Mouse (Mus musculus): Measurements from ENCODE around the gene Nav3. TPM values are rescaled to one million over a fixed set of nuclear protein-coding genes. Genes with fewer than 3 reads are reported as not detected.

Nav3 gene
- polyA plus RNA-seq, 1 experiment from 2014 or later: 3.3 TPM

- no peak overlapping the region for H3K9ac ChIP-seq (replicated peaks; ENCODE audit: low read depth, low read length)
- H3K4me1 ChIP-seq (ENCODE audit: control insufficient read depth, insufficient read depth, low read length): peaks cover 3% of the 10 kb centered on the region; the same call in 1 of the 2 replicates
- no peak overlapping the region for H3K4me2 ChIP-seq (replicated peaks; ENCODE audit: low read depth, low read length)
- H3K27ac ChIP-seq (ENCODE audit: low read length): no peak overlapping the region
- 67% methylated on average over 5 of the region's 5 CpGs for WGBS
- H3K4me3 ChIP-seq (ENCODE audit: low read depth, low read length): no peak overlapping the region
- H3K9me3 ChIP-seq (ENCODE audit: control insufficient read depth, low read depth, low read length): no peaks in the 10 kb centered on the region
- no peak for ATAC-seq (ENCODE audit: insufficient number of reproducible peaks, insufficient read depth, low FRiP score, low read depth)
- H3K36me3 ChIP-seq (ENCODE audit: control insufficient read depth, insufficient read depth, low read length): no peaks in the 10 kb centered on the region
- 0 out of 2 replicates have a peak, but pooled peaks cover 3% of the 10 kb centered on the region for H3K27me3 ChIP-seq (ENCODE audit: control insufficient read depth, insufficient read depth, low read length)
Measured at GRCm38 (mm10) chr10:110453566-110453965, 2.4 kb downstream of the Nav3 start.

DNA sequence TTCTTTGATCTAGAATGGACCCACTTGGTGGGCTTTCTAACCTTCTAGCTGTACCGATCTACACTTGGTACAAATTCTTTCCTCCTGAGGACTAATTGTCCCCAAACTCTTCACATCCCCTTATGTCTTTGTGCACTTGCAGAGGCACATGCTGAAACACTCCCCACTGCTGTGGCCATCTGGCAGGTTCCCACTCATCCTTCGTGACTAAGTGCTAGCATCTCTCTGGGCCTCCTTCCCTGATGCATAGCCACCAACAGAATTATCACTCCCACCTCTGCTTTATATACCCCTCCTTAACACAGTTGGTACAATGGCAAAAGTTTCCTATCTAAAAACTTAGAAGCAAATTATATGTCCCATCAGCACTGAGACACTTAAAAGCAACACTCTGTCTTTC lies 15.6 kb downstream of the Nav3 start:
- H3K4me3 ChIP-seq (ENCODE audit: low read depth, low read length): no peak overlapping the region
- H3K9me3 ChIP-seq (ENCODE audit: control insufficient read depth, low read depth, low read length): no peaks in the 10 kb centered on the region
- H3K36me3 ChIP-seq (ENCODE audit: control insufficient read depth, insufficient read depth, low read length): no peaks in the 10 kb centered on the region
- 78% methylated on average over 2 of the region's 2 CpGs for WGBS
- H3K9ac ChIP-seq (replicated peaks; ENCODE audit: low read depth, low read length): no peak overlapping the region
- H3K4me1 ChIP-seq (ENCODE audit: control insufficient read depth, insufficient read depth, low read length): no peaks in the 10 kb centered on the region
- H3K27me3 ChIP-seq (ENCODE audit: control insufficient read depth, insufficient read depth, low read length): no peaks in the 10 kb centered on the region
- ATAC-seq (ENCODE audit: insufficient number of reproducible peaks, insufficient read depth, low FRiP score, low read depth): no peak
- no peak overlapping the region for H3K27ac ChIP-seq (ENCODE audit: low read length)
- no peak overlapping the region for H3K4me2 ChIP-seq (replicated peaks; ENCODE audit: low read depth, low read length)

GRCm38 (mm10) chr10:110431078-110431477 lies 24.9 kb downstream of the Nav3 start:
- no peak overlapping the region for H3K4me3 ChIP-seq (ENCODE audit: low read depth, low read length)
- ATAC-seq (ENCODE audit: insufficient number of reproducible peaks, insufficient read depth, low FRiP score, low read depth): no peak
- H3K27me3 ChIP-seq (ENCODE audit: control insufficient read depth, insufficient read depth, low read length): no peaks in the 10 kb centered on the region
- H3K4me1 ChIP-seq (ENCODE audit: control insufficient read depth, insufficient read depth, low read length): no peaks in the 10 kb centered on the region
- no peaks in the 10 kb centered on the region for H3K9me3 ChIP-seq (ENCODE audit: control insufficient read depth, low read depth, low read length)
- H3K9ac ChIP-seq (replicated peaks; ENCODE audit: low read depth, low read length): no peak overlapping the region
- WGBS: 87% methylated on average over 3 of the region's 3 CpGs
- no peak overlapping the region for H3K27ac ChIP-seq (ENCODE audit: low read length)
- H3K4me2 ChIP-seq (replicated peaks; ENCODE audit: low read depth, low read length): no peak overlapping the region
- no peaks in the 10 kb centered on the region for H3K36me3 ChIP-seq (ENCODE audit: control insufficient read depth, insufficient read depth, low read length)

- H3K4me3 ChIP-seq (ENCODE audit: low read depth, low read length): no peak overlapping the region
- no peak overlapping the region for H3K9ac ChIP-seq (replicated peaks; ENCODE audit: low read depth, low read length)
- H3K9me3 ChIP-seq (ENCODE audit: control insufficient read depth, low read depth, low read length): no peaks in the 10 kb centered on the region
- H3K4me2 ChIP-seq (replicated peaks; ENCODE audit: low read depth, low read length): no peak overlapping the region
- no peaks in the 10 kb centered on the region for H3K36me3 ChIP-seq (ENCODE audit: control insufficient read depth, insufficient read depth, low read length)
- H3K4me1 ChIP-seq (ENCODE audit: control insufficient read depth, insufficient read depth, low read length): no peaks in the 10 kb centered on the region
- H3K27ac ChIP-seq (ENCODE audit: low read length): no peak overlapping the region
- no peaks in the 10 kb centered on the region for H3K27me3 ChIP-seq (ENCODE audit: control insufficient read depth, insufficient read depth, low read length)
- 67% methylated on average over 6 of the region's 6 CpGs for WGBS
- ATAC-seq (ENCODE audit: insufficient number of reproducible peaks, insufficient read depth, low FRiP score, low read depth): no peak
Measured at GRCm38 (mm10) chr10:110429578-110429977, 26.4 kb downstream of the Nav3 start.

- ATAC-seq (ENCODE audit: insufficient number of reproducible peaks, insufficient read depth, low FRiP score, low read depth): no peak
- H3K27me3 ChIP-seq (ENCODE audit: control insufficient read depth, insufficient read depth, low read length): no peaks in the 10 kb centered on the region
- H3K9ac ChIP-seq (replicated peaks; ENCODE audit: low read depth, low read length): no peak overlapping the region
- WGBS: 75% methylated on average over 2 of the region's 2 CpGs
- no peak overlapping the region for H3K4me3 ChIP-seq (ENCODE audit: low read depth, low read length)
- H3K9me3 ChIP-seq (ENCODE audit: control insufficient read depth, low read depth, low read length): no peaks in the 10 kb centered on the region
- no peaks in the 10 kb centered on the region for H3K36me3 ChIP-seq (ENCODE audit: control insufficient read depth, insufficient read depth, low read length)
- no peak overlapping the region for H3K4me2 ChIP-seq (replicated peaks; ENCODE audit: low read depth, low read length)
- no peaks in the 10 kb centered on the region for H3K4me1 ChIP-seq (ENCODE audit: control insufficient read depth, insufficient read depth, low read length)
- no peak overlapping the region for H3K27ac ChIP-seq (ENCODE audit: low read length)
Measured at GRCm38 (mm10) chr10:110429052-110429451, 27.0 kb downstream of the Nav3 start.

DNA sequence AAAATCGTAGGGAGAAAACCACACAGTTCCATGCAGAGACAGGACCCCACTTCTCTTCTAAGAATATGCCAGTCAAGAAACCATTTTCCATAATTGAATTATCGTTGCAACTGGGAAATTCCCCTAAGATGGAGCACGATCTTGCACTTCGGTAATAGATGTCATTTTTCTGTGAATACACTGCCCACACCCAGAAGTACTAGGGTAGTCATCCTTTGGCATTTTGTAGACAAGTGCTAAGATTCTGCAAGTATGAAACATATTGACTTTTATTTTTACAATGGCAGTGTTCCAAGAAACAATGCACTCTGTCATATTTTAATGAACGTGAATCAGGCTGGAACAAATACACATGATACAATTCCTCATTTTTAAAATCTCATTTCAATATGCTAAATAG lies 34.5 kb downstream of the Nav3 start:
- Histone ChIP-seq H3K9me3 (ENCODE audit: control insufficient read depth, low read depth, low read length) (no peaks in the 10 kb centered on the region), H3K9ac (replicated peaks; ENCODE audit: low read depth, low read length) (no peak overlapping the region), H3K4me2 (replicated peaks; ENCODE audit: low read depth, low read length) (no peak overlapping the region), H3K4me3 (ENCODE audit: low read depth, low read length) (no peak overlapping the region), H3K4me1 (ENCODE audit: control insufficient read depth, insufficient read depth, low read length) (no peaks in the 10 kb centered on the region), H3K36me3 (ENCODE audit: control insufficient read depth, insufficient read depth, low read length) (no peaks in the 10 kb centered on the region), H3K27ac (ENCODE audit: low read length) (no peak overlapping the region), H3K27me3 (ENCODE audit: control insufficient read depth, insufficient read depth, low read length) (no peaks in the 10 kb centered on the region)
- no peak for ATAC-seq (ENCODE audit: insufficient number of reproducible peaks, insufficient read depth, low FRiP score, low read depth)
- WGBS: 85% methylated on average over 5 of the region's 5 CpGs

DNA sequence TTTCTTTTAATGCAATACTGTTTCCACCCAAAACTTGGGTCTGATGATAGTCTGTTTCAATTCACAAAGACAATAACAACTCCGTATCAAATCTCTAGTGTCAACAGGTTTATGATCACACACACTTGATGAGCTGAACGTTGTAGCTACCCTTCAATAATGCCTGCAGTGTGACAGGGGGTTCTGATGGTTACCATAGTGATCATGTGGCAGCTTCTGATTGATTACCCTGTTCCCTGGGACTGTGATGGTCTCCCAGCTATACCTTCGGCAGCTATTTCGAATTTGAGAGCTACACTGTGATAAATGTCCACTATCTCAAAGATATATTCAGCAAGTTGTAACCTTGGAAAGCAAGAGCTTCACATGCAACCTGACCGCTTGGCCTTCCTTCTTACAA lies 39.0 kb downstream of the Nav3 start:
- H3K4me1 ChIP-seq (ENCODE audit: control insufficient read depth, insufficient read depth, low read length): no peaks in the 10 kb centered on the region
- no peak overlapping the region for H3K9ac ChIP-seq (replicated peaks; ENCODE audit: low read depth, low read length)
- ATAC-seq (ENCODE audit: insufficient number of reproducible peaks, insufficient read depth, low FRiP score, low read depth): no peak
- H3K9me3 ChIP-seq (ENCODE audit: control insufficient read depth, low read depth, low read length): no peaks in the 10 kb centered on the region
- H3K27ac ChIP-seq (ENCODE audit: low read length): no peak overlapping the region
- H3K27me3 ChIP-seq (ENCODE audit: control insufficient read depth, insufficient read depth, low read length): no peaks in the 10 kb centered on the region
- no peak overlapping the region for H3K4me2 ChIP-seq (replicated peaks; ENCODE audit: low read depth, low read length)
- 58% methylated on average over 5 of the region's 5 CpGs for WGBS
- H3K4me3 ChIP-seq (ENCODE audit: low read depth, low read length): no peak overlapping the region
- H3K36me3 ChIP-seq (ENCODE audit: control insufficient read depth, insufficient read depth, low read length): no peaks in the 10 kb centered on the region

GRCm38 (mm10) chr10:110415624-110416023 lies 40.4 kb downstream of the Nav3 start:
- Histone ChIP-seq H3K9me3 (ENCODE audit: control insufficient read depth, low read depth, low read length) (no peaks in the 10 kb centered on the region), H3K27ac (ENCODE audit: low read length) (no peak overlapping the region), H3K36me3 (ENCODE audit: control insufficient read depth, insufficient read depth, low read length) (no peaks in the 10 kb centered on the region), H3K4me1 (ENCODE audit: control insufficient read depth, insufficient read depth, low read length) (no peaks in the 10 kb centered on the region), H3K9ac (replicated peaks; ENCODE audit: low read depth, low read length) (no peak overlapping the region), H3K4me2 (replicated peaks; ENCODE audit: low read depth, low read length) (no peak overlapping the region), H3K4me3 (ENCODE audit: low read depth, low read length) (no peak overlapping the region), H3K27me3 (ENCODE audit: control insufficient read depth, insufficient read depth, low read length) (no peaks in the 10 kb centered on the region)
- no peak for ATAC-seq (ENCODE audit: insufficient number of reproducible peaks, insufficient read depth, low FRiP score, low read depth)
- 51% methylated on average over 3 of the region's 3 CpGs for WGBS

DNA sequence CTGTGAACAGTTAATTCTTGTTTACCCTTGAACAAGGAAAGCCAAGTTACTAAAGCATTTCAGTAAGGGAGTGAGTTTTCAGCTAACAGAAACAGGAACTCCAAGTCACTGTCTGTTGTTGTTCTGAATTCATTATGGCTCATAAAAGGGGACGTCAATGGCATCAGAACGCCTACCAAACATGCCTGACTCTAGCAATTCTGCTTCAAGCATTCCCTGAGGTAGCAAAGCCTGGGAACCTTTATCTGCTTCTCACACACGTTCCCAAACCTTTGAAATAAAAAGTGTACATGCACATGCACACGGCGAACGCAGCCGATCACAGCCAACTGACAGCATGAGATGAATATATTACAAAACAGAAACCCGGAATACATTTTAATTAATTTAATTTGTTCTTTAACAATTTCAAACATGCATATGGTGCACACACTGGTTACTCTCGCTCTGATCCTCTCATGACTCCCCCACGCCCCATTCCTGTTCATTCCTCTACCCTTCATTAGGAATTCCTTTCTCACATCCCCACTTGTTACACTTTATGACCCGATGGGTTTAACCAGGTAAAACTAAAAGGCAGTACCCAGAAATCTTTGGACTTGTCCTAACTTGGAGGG lies 42.6 kb downstream of the Nav3 start:
- Histone ChIP-seq H3K9me3 (ENCODE audit: control insufficient read depth, low read depth, low read length) (no peaks in the 10 kb centered on the region), H3K27me3 (ENCODE audit: control insufficient read depth, insufficient read depth, low read length) (no peaks in the 10 kb centered on the region), H3K27ac (ENCODE audit: low read length) (no peak overlapping the region), H3K9ac (replicated peaks; ENCODE audit: low read depth, low read length) (no peak overlapping the region), H3K4me1 (ENCODE audit: control insufficient read depth, insufficient read depth, low read length) (no peaks in the 10 kb centered on the region), H3K4me2 (replicated peaks; ENCODE audit: low read depth, low read length) (no peak overlapping the region), H3K4me3 (ENCODE audit: low read depth, low read length) (no peak overlapping the region), H3K36me3 (ENCODE audit: control insufficient read depth, insufficient read depth, low read length) (no peaks in the 10 kb centered on the region)
- no peak for ATAC-seq (ENCODE audit: insufficient number of reproducible peaks, insufficient read depth, low FRiP score, low read depth)
- 87% methylated on average over 11 of the region's 11 CpGs for WGBS
